Mouse (Mus musculus) kidney, adult 2 months (tissue): Measurements from ENCODE around the gene Apobec2.

Experiments used
- CTCF ChIP-seq: fragments of 200-500 bp; conservative IDR thresholded peaks from 2 replicates; pipeline ENCODE4 v1.5.1; 2011; ENCODE audit warnings: low read depth, mild to moderate bottlenecking, control low read depth, low read length, moderate library complexity, mixed read lengths; ENCODE audit not compliant: insufficient read depth, insufficient read length
- POLR2A ChIP-seq: fragments of 200-500 bp; IDR thresholded peaks from one replicate; pipeline ENCODE4 v1.6.1; 2011; ENCODE audit warnings: low read depth, low read length, control low read depth

DNA sequence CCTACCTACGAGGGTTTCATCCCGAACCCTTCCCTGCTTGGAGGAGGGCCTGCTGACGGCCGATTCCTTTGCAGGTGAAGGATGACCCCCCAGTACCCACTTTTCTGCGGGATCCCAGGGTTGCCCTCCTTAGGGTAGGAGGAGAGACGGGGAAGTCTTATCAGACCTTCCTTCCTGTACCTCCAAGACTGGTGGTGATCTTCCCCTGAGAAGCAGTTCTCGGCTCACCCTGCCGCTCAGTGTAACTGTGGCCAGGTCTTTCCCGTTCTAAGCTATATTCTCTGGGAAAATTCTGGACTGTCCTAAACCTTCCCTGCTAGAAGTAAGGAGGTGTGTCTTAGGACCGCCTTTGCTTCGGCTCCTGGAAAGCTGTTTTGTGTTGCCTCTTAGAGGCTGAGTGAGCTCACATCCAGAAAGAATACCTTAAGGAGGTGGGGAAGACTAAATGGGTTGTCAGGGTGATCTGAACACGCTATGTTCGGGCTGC lies 22.4 kb downstream of the Apobec2 start:
- no peak for TF ChIP-seq POLR2A
- TF ChIP-seq CTCF, result no peak
